Mouse (Mus musculus): Measurements from ENCODE around the gene Trem2.

- TF ChIP-seq CTCF (IDR thresholded peaks at IDR 0.05; ENCODE audit: low read depth, low read length): no peak
- TF ChIP-seq POLR2A (IDR thresholded peaks at IDR 0.05; ENCODE audit: extremely low read depth, insufficient read depth, low read length): no peak
These were observed 377 bp upstream of the Trem2 start for GRCm38 (mm10) chr17:48345824-48346223.
